Mouse (Mus musculus): ENCODE measurements around the gene Galnt2.

Galnt2 gene

GRCm38 (mm10) chr8:124232280-124232600 lies 1.0 kb downstream of the Galnt2 start:
- no peak for DNase-seq (ENCODE audit: extremely low read depth, low read depth, low spot score)

GRCm38 (mm10) chr8:124234496-124234895 lies 3.3 kb downstream of the Galnt2 start:
- DNase-seq (ENCODE audit: extremely low read depth, low read depth, low spot score): no peak

GRCm38 (mm10) chr8:124235536-124235935 lies 4.3 kb downstream of the Galnt2 start:
- DNase-seq (ENCODE audit: extremely low read depth, low read depth, low spot score): no peak

- DNase-seq (ENCODE audit: extremely low read depth, low read depth, low spot score): no peak
Measured at GRCm38 (mm10) chr8:124239350-124239749, 8.2 kb downstream of the Galnt2 start.

GRCm38 (mm10) chr8:124240932-124241331 lies 9.7 kb downstream of the Galnt2 start:
- DNase-seq (ENCODE audit: extremely low read depth, low read depth, low spot score): no peak

GRCm38 (mm10) chr8:124242208-124242607 lies 11.0 kb downstream of the Galnt2 start:
- DNase-seq (ENCODE audit: extremely low read depth, low read depth, low spot score): no peak

- no peak for DNase-seq (ENCODE audit: extremely low read depth, low read depth, low spot score)
Measured at GRCm38 (mm10) chr8:124242913-124243312, 11.7 kb downstream of the Galnt2 start.

GRCm38 (mm10) chr8:124247581-124247980 lies 16.4 kb downstream of the Galnt2 start:
- DNase-seq (ENCODE audit: extremely low read depth, low read depth, low spot score): no peak

- no peak for DNase-seq (ENCODE audit: extremely low read depth, low read depth, low spot score)
Measured at GRCm38 (mm10) chr8:124248688-124249087, 17.5 kb downstream of the Galnt2 start.

GRCm38 (mm10) chr8:124250255-124250654 lies 19.1 kb downstream of the Galnt2 start:
- DNase-seq (ENCODE audit: extremely low read depth, low read depth, low spot score): no peak

GRCm38 (mm10) chr8:124250785-124251184 lies 19.6 kb downstream of the Galnt2 start:
- DNase-seq (ENCODE audit: extremely low read depth, low read depth, low spot score): no peak

GRCm38 (mm10) chr8:124252533-124252950 lies 21.4 kb downstream of the Galnt2 start:
- no peak for DNase-seq (ENCODE audit: extremely low read depth, low read depth, low spot score)

- no peak for DNase-seq (ENCODE audit: extremely low read depth, low read depth, low spot score)
Measured at GRCm38 (mm10) chr8:124253939-124254338, 22.7 kb downstream of the Galnt2 start.

GRCm38 (mm10) chr8:124256841-124257240 lies 25.6 kb downstream of the Galnt2 start:
- no peak for DNase-seq (ENCODE audit: extremely low read depth, low read depth, low spot score)

- DNase-seq (ENCODE audit: extremely low read depth, low read depth, low spot score): no peak
Measured at GRCm38 (mm10) chr8:124257363-124257762, 26.2 kb downstream of the Galnt2 start.

GRCm38 (mm10) chr8:124259146-124259545 lies 28.0 kb downstream of the Galnt2 start:
- DNase-seq (ENCODE audit: extremely low read depth, low read depth, low spot score): no peak

GRCm38 (mm10) chr8:124259925-124260324 lies 28.7 kb downstream of the Galnt2 start:
- no peak for DNase-seq (ENCODE audit: extremely low read depth, low read depth, low spot score)

GRCm38 (mm10) chr8:124260371-124260770 lies 29.2 kb downstream of the Galnt2 start:
- DNase-seq (ENCODE audit: extremely low read depth, low read depth, low spot score): no peak

GRCm38 (mm10) chr8:124263058-124263457 lies 31.9 kb downstream of the Galnt2 start:
- DNase-seq (ENCODE audit: extremely low read depth, low read depth, low spot score): no peak

GRCm38 (mm10) chr8:124264032-124264431 lies 32.8 kb downstream of the Galnt2 start:
- no peak for DNase-seq (ENCODE audit: extremely low read depth, low read depth, low spot score)

GRCm38 (mm10) chr8:124264671-124265070 lies 33.5 kb downstream of the Galnt2 start:
- no peak for DNase-seq (ENCODE audit: extremely low read depth, low read depth, low spot score)

GRCm38 (mm10) chr8:124265130-124265529 lies 33.9 kb downstream of the Galnt2 start:
- no peak for DNase-seq (ENCODE audit: extremely low read depth, low read depth, low spot score)

- DNase-seq (ENCODE audit: extremely low read depth, low read depth, low spot score): no peak
Measured at GRCm38 (mm10) chr8:124265798-124266197, 34.6 kb downstream of the Galnt2 start.

GRCm38 (mm10) chr8:124267206-124267605 lies 36.0 kb downstream of the Galnt2 start:
- no peak for DNase-seq (ENCODE audit: extremely low read depth, low read depth, low spot score)

Measured in fat pad, adult 2 months (tissue).